Mouse (Mus musculus) small intestine, adult 2 months (tissue): ENCODE results near the gene Tex22.

Experiments used
- CTCF ChIP-seq: fragments of 200-500 bp; IDR thresholded peaks from 2 replicates; pipeline ENCODE4 v1.5.1; 2012; ENCODE audit warnings: low read depth, mild to moderate bottlenecking, control low read depth, inconsistent platforms, low read length, moderate library complexity, mixed read lengths; ENCODE audit not compliant: insufficient replicate concordance, insufficient read length; ENCODE audit errors: extremely low read depth
- POLR2A ChIP-seq: fragments of 200-500 bp; IDR thresholded peaks from 2 replicates; pipeline ENCODE4 v1.6.1; 2012; ENCODE audit warnings: low read depth, mild to moderate bottlenecking, control low read depth, inconsistent platforms, low read length, moderate library complexity

DNA sequence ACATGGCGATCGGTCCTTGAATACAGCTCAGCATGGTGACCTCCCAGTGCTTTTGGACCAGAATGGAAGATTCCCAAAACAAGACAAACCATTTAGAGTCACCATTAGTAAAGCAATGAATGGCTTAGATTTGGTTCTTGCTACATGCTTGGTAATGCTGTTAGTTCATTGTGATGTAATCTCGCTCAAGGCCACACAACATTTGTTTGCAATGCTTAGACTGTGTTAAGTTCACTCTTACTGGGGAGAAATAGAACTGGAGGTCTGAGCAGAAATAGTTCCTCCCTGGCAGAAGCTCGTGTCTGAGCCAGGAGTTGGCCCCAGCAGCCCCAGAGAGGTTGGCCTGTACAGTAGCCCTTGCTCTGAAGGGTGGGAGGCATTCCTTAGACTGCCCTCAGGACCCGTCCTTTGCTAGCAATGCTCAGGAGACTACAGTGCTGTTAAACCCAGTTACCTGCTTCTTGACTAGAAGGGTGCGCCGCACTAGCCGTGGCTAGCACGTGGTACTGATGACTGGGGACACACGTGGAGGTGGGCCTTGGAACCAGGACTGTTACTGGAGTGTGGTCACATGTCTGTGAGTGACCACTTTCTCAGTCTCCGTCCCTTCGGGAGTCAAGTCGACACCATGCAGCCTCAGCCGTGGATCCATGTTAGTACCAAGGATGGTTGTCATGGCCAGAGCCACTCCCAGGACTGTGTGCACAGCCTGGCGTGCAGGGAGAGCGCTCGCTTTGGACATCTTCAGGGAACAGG lies 34.4 kb downstream of the Tex22 start:
- TF ChIP-seq POLR2A: no peak
- no peak for TF ChIP-seq CTCF
